Mouse (Mus musculus) megakaryocyte progenitor cell, adult 5-6 weeks (primary cell): ENCODE measurements at regions not wholly inside any gene's neighbourhood (a gene's known extent, or its start where the extent isn't known, plus 50 kb on each side); places are given as distances from the start of the nearest gene placed in this dataset.

ENCODE experiments used
- ATAC-seq: replicated peaks from 2 replicates; pipeline ENCODE4 v1.8.0; 2016; ENCODE audit warnings: mild to moderate bottlenecking, moderate TSS enrichment, inconsistent platforms; ENCODE audit not compliant: poor library complexity

GRCm38 (mm10) chr2:131436149-131436548 is 55.1 kb upstream of the Smox start:
- peak; percentile 84 for ATAC-seq

- peak; percentile 78 for ATAC-seq
Measured at GRCm38 (mm10) chr2:131430474-131430873, 60.8 kb upstream of the Smox start.

- no peak for ATAC-seq
Measured at GRCm38 (mm10) chr2:131428089-131428488, 63.2 kb upstream of the Smox start.

- no peak for ATAC-seq
Measured at GRCm38 (mm10) chr2:131426941-131427340, 64.4 kb upstream of the Smox start.

GRCm38 (mm10) chr2:131423616-131424320 is 67.5 kb upstream of the Smox start:
- peak; percentile 65 for ATAC-seq

GRCm38 (mm10) chr2:131422907-131423445 is 68.3 kb upstream of the Smox start:
- peak; percentile 79 for ATAC-seq

GRCm38 (mm10) chr2:131418130-131418529 is 65.4 kb upstream of the Rnf24 start:
- no peak for ATAC-seq

- ATAC-seq, result no peak
Measured at GRCm38 (mm10) chr2:131417472-131417871, 64.8 kb upstream of the Rnf24 start.

- peak; percentile 98 for ATAC-seq
Measured at GRCm38 (mm10) chr2:131416482-131416881, 63.8 kb upstream of the Rnf24 start.

GRCm38 (mm10) chr2:131410906-131411520 is 58.3 kb upstream of the Rnf24 start:
- peak; percentile 79 for ATAC-seq

- no peak for ATAC-seq
Measured at GRCm38 (mm10) chr2:131407337-131407736, 54.6 kb upstream of the Rnf24 start.

- ATAC-seq, result no peak
Measured at GRCm38 (mm10) chr2:131404218-131404555, 51.5 kb upstream of the Rnf24 start.

- ATAC-seq, result no peak
Measured at GRCm38 (mm10) chr2:131403543-131404217, 51.0 kb upstream of the Rnf24 start.
